Mouse (Mus musculus): ENCODE measurements around the gene Hoxc13. TPM values are rescaled to one million over a fixed set of nuclear protein-coding genes. Genes with fewer than 3 reads are reported as not detected.

Hoxc13 gene
- total RNA-seq, 2 experiments from 2014 or later = not detected

Small RNA genes within 50 kb of the gene (microRNA-seq; reads per million reads assigned to microRNA genes)
- 1.5 to 4.1 reads per million in 2 experiments for gene Mir196a-2

Other genes with a start within 250 kb of the Hoxc13 start
- 10 to 100 TPM; 28.4 to 50.6 TPM for gene Atp5g2, start 248.8 kb upstream of the Hoxc13 start, total RNA-seq (2021)
- gene Calcoco1, start 198.9 kb upstream of the Hoxc13 start, total RNA-seq (2021) = 100 to 1,000 TPM; 105 to 119 TPM
- not detected for gene Hoxc12, start 15.7 kb downstream of the Hoxc13 start, total RNA-seq (2021)
- gene Hoxc11, start 33.3 kb downstream of the Hoxc13 start, total RNA-seq (2021) = not detected
- not detected for gene Hoxc10, start 45.7 kb downstream of the Hoxc13 start, total RNA-seq (2021)
- gene Hoxc5, start 46.3 kb downstream of the Hoxc13 start, total RNA-seq (2021) = under 1 TPM in 1 of 2 experiments, not detected in 1; 0.18 TPM
- gene Hoxc9, start 55.3 kb downstream of the Hoxc13 start, total RNA-seq (2021) = not detected
- gene Hoxc8, start 69.5 kb downstream of the Hoxc13 start, total RNA-seq (2021) = not detected
- gene Hoxc6, start 77.2 kb downstream of the Hoxc13 start, total RNA-seq (2021) = under 1 TPM in 1 of 2 experiments, not detected in 1; 0.18 TPM
- gene Hoxc4, start 97.8 kb downstream of the Hoxc13 start, total RNA-seq (2021) = under 1 TPM in 1 of 2 experiments, not detected in 1; 0.23 TPM
- 10 to 100 TPM; 10.9 to 12.9 TPM for gene Smug1, start 246.0 kb downstream of the Hoxc13 start, total RNA-seq (2021)